Mouse (Mus musculus): ENCODE results near the gene Atp6v0a1.

GRCm38 (mm10) chr11:100959464-100959810 lies 49.8 kb upstream of the Atp6v0a1 start:
- TF ChIP-seq E2F4 (IDR thresholded peaks at IDR 0.05; ENCODE audit: insufficient read depth) (no peak), POLR2A (IDR thresholded peaks at IDR 0.05; ENCODE audit: insufficient read length, low read depth) (no peak), CEBPB (IDR thresholded peaks at IDR 0.05; ENCODE audit: insufficient read depth, poor library complexity, severe bottlenecking) (no peak), TCF12 (IDR thresholded peaks at IDR 0.05; ENCODE audit: insufficient read depth, poor library complexity, severe bottlenecking) (no peak), MAX (IDR thresholded peaks at IDR 0.05; ENCODE audit: low read depth) (no peak), POLR2AphosphoS2 (IDR thresholded peaks at IDR 0.05; ENCODE audit: insufficient read length, low read depth) (no peak), USF1 (IDR thresholded peaks at IDR 0.05; ENCODE audit: low read depth) (no peak), MYOG (IDR thresholded peaks at IDR 0.05; ENCODE audit: control insufficient read depth in 1 of 3, insufficient read depth in 1 of 3, insufficient read length in 2 of 3, low read depth in 2 of 3) (no peak), TCF3 (IDR thresholded peaks at IDR 0.05; ENCODE audit: insufficient read length, low read depth) (no peak), MYOD1 (IDR thresholded peaks at IDR 0.05; ENCODE audit: control insufficient read depth in 1 of 3, insufficient read length in 2 of 3, low read depth in 2 of 3) (no peak), REST (IDR thresholded peaks at IDR 0.05; ENCODE audit: insufficient read depth, insufficient read length) (no peak)
